Mouse (Mus musculus): ENCODE measurements around the gene Snf8. TPM values are rescaled to one million over a fixed set of nuclear protein-coding genes. Genes with fewer than 3 reads are reported as not detected.

The Snf8 gene
- polyA plus RNA-seq, 1 experiment: 90.5 TPM

- peak overlapping the region; percentile 23; the same call in 1 of the 2 replicates for H3K4me3 ChIP-seq (ENCODE audit: insufficient read depth, low read depth, low read length)
- H3K27ac ChIP-seq (replicated peaks; ENCODE audit: low read depth, low read length): no peak overlapping the region
- no peaks in the 10 kb centered on the region for H3K4me1 ChIP-seq (ENCODE audit: control insufficient read depth, insufficient read depth, insufficient read length, low read length)
Observed at GRCm38 (mm10) chr11:96007516-96008235, 27.0 kb upstream of the Snf8 start.

GRCm38 (mm10) chr11:96008827-96009226 is 25.9 kb upstream of the Snf8 start:
- no peaks in the 10 kb centered on the region for H3K4me1 ChIP-seq (ENCODE audit: control insufficient read depth, insufficient read depth, insufficient read length, low read length)
- no peak overlapping the region for H3K4me3 ChIP-seq (ENCODE audit: insufficient read depth, low read depth, low read length)

GRCm38 (mm10) chr11:96011982-96012381 is 22.7 kb upstream of the Snf8 start:
- Histone ChIP-seq H3K4me3 (ENCODE audit: insufficient read depth, low read depth, low read length) (no peak overlapping the region), H3K4me1 (ENCODE audit: control insufficient read depth, insufficient read depth, insufficient read length, low read length) (no peaks in the 10 kb centered on the region), H3K27ac (replicated peaks; ENCODE audit: low read depth, low read length) (no peak overlapping the region)

More at GRCm38 (mm10) chr11:96008827-96009226, 25.9 kb upstream of the Snf8 start:
- no peak overlapping the region for H3K27ac ChIP-seq (replicated peaks; ENCODE audit: low read depth, low read length)

- no peak overlapping the region for H3K27ac ChIP-seq (replicated peaks; ENCODE audit: low read depth, low read length)
- no peaks in the 10 kb centered on the region for H3K4me1 ChIP-seq (ENCODE audit: control insufficient read depth, insufficient read depth, insufficient read length, low read length)
- no peak overlapping the region for H3K4me3 ChIP-seq (ENCODE audit: insufficient read depth, low read depth, low read length)
Observed at GRCm38 (mm10) chr11:96015421-96015820, 19.3 kb upstream of the Snf8 start.

- Histone ChIP-seq H3K4me3 (ENCODE audit: insufficient read depth, low read depth, low read length) (no peak overlapping the region), H3K27ac (replicated peaks; ENCODE audit: low read depth, low read length) (no peak overlapping the region), H3K4me1 (ENCODE audit: control insufficient read depth, insufficient read depth, insufficient read length, low read length) (no peaks in the 10 kb centered on the region)
Observed at GRCm38 (mm10) chr11:96017941-96018351, 16.7 kb upstream of the Snf8 start.

GRCm38 (mm10) chr11:96020622-96021021 is 14.1 kb upstream of the Snf8 start:
- H3K4me3 ChIP-seq (ENCODE audit: insufficient read depth, low read depth, low read length): no peak overlapping the region
- no peak overlapping the region for H3K27ac ChIP-seq (replicated peaks; ENCODE audit: low read depth, low read length)
- no peaks in the 10 kb centered on the region for H3K4me1 ChIP-seq (ENCODE audit: control insufficient read depth, insufficient read depth, insufficient read length, low read length)

- Histone ChIP-seq H3K27ac (replicated peaks; ENCODE audit: low read depth, low read length) (no peak overlapping the region), H3K4me1 (ENCODE audit: control insufficient read depth, insufficient read depth, insufficient read length, low read length) (no peaks in the 10 kb centered on the region), H3K4me3 (ENCODE audit: insufficient read depth, low read depth, low read length) (no peak overlapping the region)
Observed at GRCm38 (mm10) chr11:96028130-96028529, 6.6 kb upstream of the Snf8 start.

GRCm38 (mm10) chr11:96030571-96030970 is 4.1 kb upstream of the Snf8 start:
- H3K4me1 ChIP-seq (ENCODE audit: control insufficient read depth, insufficient read depth, insufficient read length, low read length): peaks cover 6% of the 10 kb centered on the region; the same call in 1 of the 2 replicates
- H3K27ac ChIP-seq (replicated peaks; ENCODE audit: low read depth, low read length): no peak overlapping the region
- H3K4me3 ChIP-seq (ENCODE audit: insufficient read depth, low read depth, low read length): no peak overlapping the region

- H3K4me1 ChIP-seq (ENCODE audit: control insufficient read depth, insufficient read depth, insufficient read length, low read length): peaks cover 8% of the 10 kb centered on the region; the same call in 1 of the 2 replicates
- H3K4me3 ChIP-seq (ENCODE audit: insufficient read depth, low read depth, low read length): no peak overlapping the region
- no peak overlapping the region for H3K27ac ChIP-seq (replicated peaks; ENCODE audit: low read depth, low read length)
Observed at GRCm38 (mm10) chr11:96031701-96032100, 3.0 kb upstream of the Snf8 start.

- Histone ChIP-seq H3K27ac (replicated peaks; ENCODE audit: low read depth, low read length) (no peak overlapping the region), H3K4me3 (ENCODE audit: insufficient read depth, low read depth, low read length) (no peak overlapping the region), H3K4me1 (ENCODE audit: control insufficient read depth, insufficient read depth, insufficient read length, low read length) (peaks cover 8% of the 10 kb centered on the region; the same call in 1 of the 2 replicates)
Observed at GRCm38 (mm10) chr11:96033264-96033663, 1.4 kb upstream of the Snf8 start.

GRCm38 (mm10) chr11:96034116-96034515 is 569 bp upstream of the Snf8 start:
- peak overlapping the region; percentile 94 for H3K4me3 ChIP-seq (ENCODE audit: insufficient read depth, low read depth, low read length)
- H3K27ac ChIP-seq (replicated peaks; ENCODE audit: low read depth, low read length): no peak overlapping the region
- peaks cover 8% of the 10 kb centered on the region; the same call in 1 of the 2 replicates for H3K4me1 ChIP-seq (ENCODE audit: control insufficient read depth, insufficient read depth, insufficient read length, low read length)

GRCm38 (mm10) chr11:96035133-96035532 is 448 bp downstream of the Snf8 start:
- Histone ChIP-seq H3K4me3 (ENCODE audit: insufficient read depth, low read depth, low read length) (peak overlapping the region; percentile 94), H3K4me1 (ENCODE audit: control insufficient read depth, insufficient read depth, insufficient read length, low read length) (peaks cover 8% of the 10 kb centered on the region; the same call in 1 of the 2 replicates), H3K27ac (replicated peaks; ENCODE audit: low read depth, low read length) (no peak overlapping the region)

GRCm38 (mm10) chr11:96037499-96037898 is 2.8 kb downstream of the Snf8 start:
- no peak overlapping the region for H3K27ac ChIP-seq (replicated peaks; ENCODE audit: low read depth, low read length)
- peaks cover 8% of the 10 kb centered on the region; the same call in 1 of the 2 replicates for H3K4me1 ChIP-seq (ENCODE audit: control insufficient read depth, insufficient read depth, insufficient read length, low read length)
- no peak overlapping the region for H3K4me3 ChIP-seq (ENCODE audit: insufficient read depth, low read depth, low read length)

GRCm38 (mm10) chr11:96038560-96038959 is 3.9 kb downstream of the Snf8 start:
- peaks cover 8% of the 10 kb centered on the region; the same call in 1 of the 2 replicates for H3K4me1 ChIP-seq (ENCODE audit: control insufficient read depth, insufficient read depth, insufficient read length, low read length)
- no peak overlapping the region for H3K4me3 ChIP-seq (ENCODE audit: insufficient read depth, low read depth, low read length)
- H3K27ac ChIP-seq (replicated peaks; ENCODE audit: low read depth, low read length): no peak overlapping the region

- Histone ChIP-seq H3K4me3 (ENCODE audit: insufficient read depth, low read depth, low read length) (no peak overlapping the region), H3K4me1 (ENCODE audit: control insufficient read depth, insufficient read depth, insufficient read length, low read length) (no peaks in the 10 kb centered on the region), H3K27ac (replicated peaks; ENCODE audit: low read depth, low read length) (no peak overlapping the region)
Observed at GRCm38 (mm10) chr11:96044803-96045567, 10.3 kb downstream of the Snf8 start.

Measured in brown adipose tissue, adult 24 weeks (tissue).